Mouse (Mus musculus) activated CD4-positive, CD25-positive, alpha-beta regulatory T cell, adult 9 weeks (primary cell): ENCODE data around the gene Zfp729b. TPM values are rescaled to one million over a fixed set of nuclear protein-coding genes. Genes with fewer than 3 reads are reported as not detected.

ENCODE experiments used
- polyA plus RNA-seq: library from polyadenylated mRNA; unstranded; fragments of 100-300 nt; shearing (Covaris generic); gene quantifications from one replicate; pipeline ENCODE4 v1.2.1, GENCODE M21; 2017

Gene Zfp729b
- polyA plus RNA-seq, result 8.5 TPM

DNA sequence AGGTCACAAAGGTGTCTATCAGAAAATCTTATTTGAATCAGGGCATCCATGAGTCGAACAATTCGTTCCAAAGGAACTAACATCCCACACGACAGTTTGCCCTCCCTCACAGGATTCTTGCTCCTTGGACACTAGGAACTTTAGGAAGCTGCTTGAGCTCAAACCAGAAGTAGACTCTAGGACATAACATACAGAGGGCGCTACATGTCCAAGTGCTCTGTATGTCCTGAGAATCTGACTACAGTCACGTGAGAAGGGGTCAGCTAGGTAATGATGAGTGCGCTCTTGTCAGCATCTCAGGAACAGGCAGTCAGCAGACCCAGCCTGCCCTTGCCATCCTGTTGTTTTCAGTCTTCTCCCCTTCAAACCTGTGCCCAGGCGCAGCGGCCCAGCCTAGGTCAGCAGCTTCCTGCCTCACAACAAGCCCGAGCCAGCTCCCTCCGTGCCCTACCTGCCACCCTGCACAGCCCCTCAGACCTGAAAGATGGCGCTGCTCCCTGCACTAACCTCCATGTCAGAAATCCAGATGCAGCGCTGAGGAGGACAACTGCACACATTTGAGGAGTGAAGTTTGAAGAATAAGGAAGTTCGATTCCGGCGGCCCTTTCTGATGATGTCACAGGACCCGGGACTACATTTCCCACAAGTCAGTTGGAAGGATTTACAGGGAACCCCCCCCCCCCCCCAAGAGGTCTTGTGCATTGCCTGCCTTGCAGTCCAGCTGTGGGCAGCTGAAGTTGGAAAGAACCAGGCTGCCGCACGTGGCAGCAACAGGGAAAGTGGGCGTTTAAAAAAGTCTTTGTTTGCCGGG, at the start of gene Zfp729b:
Gene Zfp729b (minus strand): TSS at position 642 of the 811 bp plus-strand sequence.

DNA sequence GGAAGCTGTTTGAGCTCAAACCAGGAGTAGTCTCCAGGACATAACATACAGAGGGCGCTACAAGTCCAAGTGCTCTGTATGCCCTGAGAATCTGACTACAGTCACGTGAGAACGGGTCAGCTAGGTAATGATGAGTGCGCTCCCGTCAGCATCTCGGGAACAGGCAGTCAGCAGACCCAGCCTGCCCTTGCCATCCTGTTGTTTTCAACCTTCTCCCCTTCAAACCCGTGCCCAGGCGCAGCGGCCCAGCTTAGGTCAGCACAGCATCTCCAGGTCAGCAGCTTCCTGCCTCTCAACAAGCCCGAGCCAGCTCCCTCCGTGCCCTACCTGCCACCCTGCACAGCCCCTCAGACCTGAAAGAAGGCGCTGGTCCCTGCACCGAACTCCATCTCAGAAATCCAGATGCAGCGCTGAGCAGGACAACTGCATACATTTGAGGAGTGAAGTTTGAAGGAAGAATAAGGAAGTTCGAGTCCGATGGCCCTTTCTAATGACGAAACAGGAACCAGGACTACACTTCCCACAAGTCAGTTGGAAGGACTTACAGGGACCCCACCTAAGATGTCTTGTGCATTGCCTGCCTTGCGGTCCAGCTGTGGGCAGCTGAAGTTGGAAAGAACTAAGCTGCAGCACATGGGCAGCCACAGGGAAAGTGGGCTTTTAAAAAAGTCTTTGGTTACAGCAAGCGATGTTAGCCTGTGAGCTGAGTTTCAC, 27.9 kb upstream of the Zfp729b start, which contains the start of the genes Gm49345 and Zfp729a:
Gene Gm49345 (minus strand): TSS at position 476 of the 714 bp plus-strand sequence.
Gene Zfp729a (minus strand): TSS at position 498 of the 714 bp plus-strand sequence.

DNA sequence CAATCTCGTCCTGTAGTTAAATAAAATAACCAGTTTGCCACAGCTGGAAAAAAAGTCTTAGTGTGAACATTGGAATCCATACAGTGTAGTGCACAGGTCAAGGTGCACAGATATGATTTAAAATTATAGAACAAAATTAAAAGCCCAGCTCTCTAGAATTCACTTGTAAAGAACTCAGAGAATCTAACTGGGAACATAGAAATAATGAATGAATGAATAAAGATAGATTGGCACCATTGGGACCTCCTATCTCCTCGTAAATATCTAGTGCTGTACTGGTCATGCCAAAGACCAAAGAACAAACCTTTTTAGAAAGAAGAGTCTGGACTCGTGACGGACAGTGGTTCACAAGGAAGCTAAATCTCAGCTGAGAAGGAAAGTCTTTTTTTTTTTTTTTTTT, 55.8 kb downstream of the Zfp729b start, which contains the start of gene Zfp748:
Gene Zfp748 (minus strand): TSS at position 101 of the 400 bp plus-strand sequence.

Other genes with a start within 250 kb of the Zfp729b start
- gene Gm28044, start 249.2 kb downstream of the Zfp729b start, polyA plus RNA-seq, result 3.3 TPM
- 3.0 TPM for gene Zfp953, start 249.1 kb downstream of the Zfp729b start, polyA plus RNA-seq
- 2.6 TPM for gene Gm28041, start 234.0 kb downstream of the Zfp729b start, polyA plus RNA-seq
- gene Zfp456, start 233.9 kb downstream of the Zfp729b start, polyA plus RNA-seq, result 7.3 TPM
- gene Zfp429, start 209.9 kb downstream of the Zfp729b start, polyA plus RNA-seq, result 23.5 TPM
- 2.1 TPM for gene Zfp459, start 188.3 kb downstream of the Zfp729b start, polyA plus RNA-seq
- 21.5 TPM for gene Zfp874a, start 158.1 kb downstream of the Zfp729b start, polyA plus RNA-seq
- gene Zfp874b, start 125.4 kb downstream of the Zfp729b start, polyA plus RNA-seq, result 15.3 TPM
- 17.2 TPM for gene Zfp58, start 109.2 kb downstream of the Zfp729b start, polyA plus RNA-seq
- gene Gm26965, start 83.6 kb downstream of the Zfp729b start, polyA plus RNA-seq, result not detected
- 46.9 TPM for gene Zfp87, start 83.5 kb downstream of the Zfp729b start, polyA plus RNA-seq
- 21.4 TPM for gene Zfp748, start 55.9 kb downstream of the Zfp729b start, polyA plus RNA-seq
- 6.1 TPM for gene Gm49345, start 28.1 kb upstream of the Zfp729b start, polyA plus RNA-seq
- 8.2 TPM for gene Zfp729a, start 28.1 kb upstream of the Zfp729b start, polyA plus RNA-seq
- 21.9 TPM for gene Zfp738, start 77.4 kb upstream of the Zfp729b start, polyA plus RNA-seq
- gene Zfp65, start 119.5 kb upstream of the Zfp729b start, polyA plus RNA-seq, result 10.6 TPM
- gene Zfp85, start 145.5 kb upstream of the Zfp729b start, polyA plus RNA-seq, result 11.7 TPM
- gene Zfp493, start 170.0 kb upstream of the Zfp729b start, polyA plus RNA-seq, result 3.0 TPM
- 6.7 TPM for gene Zfp273, start 204.0 kb upstream of the Zfp729b start, polyA plus RNA-seq
- 0.43 TPM for gene Gm10037, start 221.4 kb upstream of the Zfp729b start, polyA plus RNA-seq